Mouse (Mus musculus): Measurements from ENCODE around the gene Pfdn4. TPM values are rescaled to one million over a fixed set of nuclear protein-coding genes. Genes with fewer than 3 reads are reported as not detected.
A peak's percentile ranks its signal among the peaks of the same experiment; 100 is the strongest.

The Pfdn4 gene
- total RNA-seq, 2 experiments from 2014 or later: 32.3 to 34.8 TPM

DNA sequence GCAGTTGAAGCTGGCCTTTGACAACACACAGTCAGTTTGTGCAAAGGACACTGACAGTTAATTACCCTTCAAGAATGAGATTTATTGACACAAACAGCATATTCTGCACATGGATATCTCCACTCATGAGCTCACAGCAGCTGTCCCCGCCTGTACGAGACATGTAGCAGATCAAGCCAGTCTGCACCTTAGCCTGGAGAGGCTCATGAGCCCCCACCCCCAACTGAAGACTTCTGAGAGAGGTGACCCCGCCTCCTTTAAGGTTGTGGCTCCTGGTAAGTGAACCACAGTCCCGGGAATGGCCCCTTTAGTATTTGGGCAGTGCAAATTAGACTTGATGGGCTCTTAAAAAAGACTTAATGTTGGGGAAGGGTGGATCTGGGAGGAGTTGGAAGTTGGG lies 49.5 kb downstream of the Pfdn4 start:
- DNase-seq (ENCODE audit: low spot score in 2 of 2): no peak

DNA sequence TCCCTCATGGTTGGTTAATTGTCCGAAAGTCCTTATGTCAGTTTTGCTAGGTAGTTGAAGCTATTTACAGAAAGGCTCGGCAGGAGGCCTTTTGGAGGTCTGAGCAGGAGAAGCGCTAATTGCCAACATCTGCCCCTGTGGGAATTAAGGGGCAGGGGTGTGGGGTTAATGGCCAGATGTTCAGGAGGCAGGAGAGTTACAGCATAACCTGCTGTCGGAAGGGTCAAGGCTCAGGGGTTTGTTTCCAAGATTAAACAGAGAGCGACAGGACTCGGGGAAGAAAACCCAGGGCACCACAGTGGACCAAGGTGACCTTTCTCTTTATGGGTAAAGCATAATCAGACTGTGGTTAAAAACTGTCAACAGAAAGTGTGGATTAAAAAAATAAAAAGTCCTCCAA lies 51.3 kb downstream of the Pfdn4 start:
- no peak for DNase-seq (ENCODE audit: low spot score in 2 of 2)

DNA sequence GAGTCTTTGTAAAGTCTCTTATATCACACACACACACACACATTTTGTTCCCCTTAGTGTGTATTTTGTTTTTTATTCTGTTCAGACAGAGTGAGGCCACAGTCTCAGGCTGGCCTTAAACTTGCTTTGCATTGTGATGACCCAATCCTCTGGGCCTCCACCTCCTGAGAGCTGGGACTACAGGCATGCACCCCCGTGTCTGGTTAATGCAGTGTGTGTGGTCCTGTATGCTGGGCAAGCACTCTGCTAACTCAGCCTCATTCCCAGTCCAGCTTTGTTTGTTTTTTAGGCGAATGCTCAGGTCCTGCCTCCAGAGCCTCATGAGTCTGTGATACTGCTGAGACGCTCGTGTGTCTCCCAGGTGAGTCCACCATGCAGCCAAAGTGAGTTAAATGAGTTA lies 51.8 kb downstream of the Pfdn4 start:
- no peak for DNase-seq (ENCODE audit: low spot score in 2 of 2)

DNA sequence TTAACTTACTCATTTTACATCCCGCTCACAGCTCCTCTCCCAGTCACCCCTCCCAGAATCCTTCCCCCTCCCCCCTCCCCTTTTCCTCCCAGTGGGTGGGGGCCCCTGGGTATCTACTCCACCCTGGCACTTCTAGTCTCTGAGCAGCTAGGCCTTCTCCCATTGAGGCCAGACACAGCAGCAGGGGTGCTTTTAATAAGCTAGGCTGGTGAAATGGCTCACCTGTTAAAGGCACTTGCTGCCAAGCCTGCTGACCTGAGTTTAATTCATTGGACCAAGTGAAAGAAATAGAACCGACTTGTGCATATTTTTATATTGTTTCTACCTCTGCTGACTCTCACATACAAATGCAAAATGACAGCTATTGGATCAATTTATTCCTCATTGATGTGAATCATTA lies 52.9 kb downstream of the Pfdn4 start:
- no peak for DNase-seq (ENCODE audit: low spot score in 2 of 2)

DNA sequence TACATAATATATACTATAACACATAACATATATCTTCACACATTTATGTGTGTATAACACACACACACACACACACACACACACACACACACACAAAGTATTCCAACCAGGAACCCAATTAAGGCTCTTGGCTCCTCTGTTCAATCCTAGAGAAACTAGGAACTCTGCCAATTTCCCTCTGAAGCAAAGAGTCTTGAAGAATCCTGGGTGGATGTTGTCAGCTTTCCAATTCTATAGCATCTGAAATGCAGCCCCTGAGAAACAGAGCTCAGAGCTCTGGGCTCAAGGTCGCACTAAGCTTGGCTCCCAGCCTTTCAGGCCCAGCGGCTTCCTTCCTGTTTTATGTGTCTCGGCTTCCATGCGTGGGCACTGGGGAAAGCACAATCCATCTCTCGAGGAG lies 54.0 kb downstream of the Pfdn4 start:
- DNase-seq (ENCODE audit: low spot score in 2 of 2): peak; percentile 7 to 31

DNA sequence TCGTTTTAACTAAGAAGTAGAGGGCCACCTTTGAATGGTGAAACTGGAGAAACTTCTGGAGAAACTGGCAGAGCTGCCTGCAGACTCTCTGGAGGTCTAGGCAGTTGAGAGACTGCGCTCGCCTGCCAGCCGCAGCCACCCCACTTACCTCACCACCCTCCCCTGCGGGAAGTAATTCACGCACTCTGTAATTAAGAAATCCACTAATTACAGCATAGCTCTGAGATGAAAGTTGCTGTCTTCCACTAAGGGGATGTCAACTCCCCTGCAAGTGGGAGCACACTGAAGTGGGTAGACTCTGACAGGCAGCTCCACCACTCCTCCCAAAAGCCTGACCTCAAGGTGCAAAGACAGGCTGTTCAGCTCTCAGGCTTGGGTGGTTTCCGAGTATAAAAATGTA lies 55.9 kb downstream of the Pfdn4 start:
- DNase-seq (ENCODE audit: low spot score in 2 of 2): no peak

DNA sequence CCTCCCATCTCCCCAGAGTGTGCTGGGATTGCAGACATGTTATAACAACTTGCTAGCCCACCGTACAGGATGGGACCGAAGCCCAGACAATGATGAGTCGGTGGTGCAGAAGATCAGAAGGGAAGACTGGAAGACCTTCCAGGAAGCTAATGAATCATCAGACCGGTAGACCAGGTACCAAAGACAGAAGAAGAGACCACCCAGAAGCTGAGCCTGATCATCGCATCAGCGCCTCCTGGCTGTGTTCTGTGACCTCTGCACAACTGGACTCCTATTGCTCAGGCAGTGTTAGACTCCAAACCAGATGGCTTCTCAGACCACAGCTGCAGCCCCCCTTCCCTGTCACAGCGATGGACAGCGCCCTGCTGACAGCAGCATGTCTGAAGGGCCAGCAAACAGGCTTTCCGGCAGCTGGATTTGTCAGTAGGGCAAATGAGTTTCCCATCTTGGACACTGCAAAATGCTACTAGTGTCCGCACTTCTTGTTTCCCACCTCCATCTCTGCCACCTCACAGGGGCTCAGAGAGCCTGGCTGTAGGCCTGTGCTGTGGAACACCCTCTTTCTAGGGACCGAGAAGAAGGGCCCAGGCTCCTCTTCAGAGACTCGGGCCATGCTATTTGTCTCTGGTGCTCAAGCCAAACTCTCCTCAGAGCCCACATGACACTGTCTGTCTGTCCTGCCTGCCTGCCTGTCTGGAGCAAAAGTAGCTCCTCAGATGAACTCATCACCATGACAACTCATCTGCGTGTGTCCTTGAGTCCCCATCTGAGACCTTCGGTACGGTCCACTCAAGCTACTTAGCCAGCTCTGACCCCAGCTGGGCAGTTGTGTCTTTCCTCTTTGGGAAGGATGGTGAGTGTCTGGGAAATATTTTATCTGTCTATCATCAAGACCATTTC lies 68.0 kb downstream of the Pfdn4 start:
- DNase-seq (ENCODE audit: low spot score in 2 of 2): no peak

DNA sequence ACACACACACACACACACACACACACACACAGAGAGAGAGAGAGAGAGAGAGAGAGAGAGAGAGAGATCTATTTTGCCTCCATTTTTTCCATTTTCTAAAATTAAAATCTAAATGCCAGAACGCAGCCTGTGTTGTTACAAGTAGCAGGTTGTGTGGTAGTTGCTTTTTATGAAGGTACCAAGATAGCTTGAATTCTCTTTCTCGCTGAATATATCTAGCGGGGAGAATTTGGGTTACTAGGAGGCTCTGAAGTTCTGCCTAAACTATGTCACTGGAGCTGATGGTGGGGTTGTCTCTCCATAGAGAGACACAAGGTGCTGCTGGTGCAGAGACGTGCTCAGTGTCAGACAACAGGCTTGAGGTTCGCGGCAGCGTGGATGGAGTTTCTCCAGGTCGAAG lies 68.8 kb downstream of the Pfdn4 start:
- no peak for DNase-seq (ENCODE audit: low spot score in 2 of 2)

Other genes starting within 250 kb of the Pfdn4 start
- 100 to 1,000 TPM; 121 to 123 TPM for gene Bcas1, start 68.6 kb upstream of the Pfdn4 start, total RNA-seq (2021)
- not detected for gene Cyp24a1, start 717 bp downstream of the Pfdn4 start, total RNA-seq (2021)
- gene 4930470P17Rik, start 105.6 kb downstream of the Pfdn4 start, total RNA-seq (2021): not detected
- gene Dok5, start 235.4 kb downstream of the Pfdn4 start, total RNA-seq (2021): 10 to 100 TPM; 16.7 to 18.5 TPM

Data from layer of hippocampus, postnatal 14 days (tissue).